Mouse (Mus musculus) kidney, postnatal 36 days (tissue): Measurements from ENCODE around the gene BC003965.
A peak's percentile ranks its signal among the peaks of the same experiment; 100 is the strongest.
"Not testable (repeated sequence)": the region's sequence is repeated elsewhere in the genome, so short reads cannot be mapped to it uniquely, and the experiment has no call there.

Experiments used
- DNase-seq, 2 experiments: peaks; one replicate each; pipeline ENCODE4 v3.0.0; 2021 to 2022; ENCODE audit warnings: mixed read lengths in 2 of 2

Gene BC003965

DNA sequence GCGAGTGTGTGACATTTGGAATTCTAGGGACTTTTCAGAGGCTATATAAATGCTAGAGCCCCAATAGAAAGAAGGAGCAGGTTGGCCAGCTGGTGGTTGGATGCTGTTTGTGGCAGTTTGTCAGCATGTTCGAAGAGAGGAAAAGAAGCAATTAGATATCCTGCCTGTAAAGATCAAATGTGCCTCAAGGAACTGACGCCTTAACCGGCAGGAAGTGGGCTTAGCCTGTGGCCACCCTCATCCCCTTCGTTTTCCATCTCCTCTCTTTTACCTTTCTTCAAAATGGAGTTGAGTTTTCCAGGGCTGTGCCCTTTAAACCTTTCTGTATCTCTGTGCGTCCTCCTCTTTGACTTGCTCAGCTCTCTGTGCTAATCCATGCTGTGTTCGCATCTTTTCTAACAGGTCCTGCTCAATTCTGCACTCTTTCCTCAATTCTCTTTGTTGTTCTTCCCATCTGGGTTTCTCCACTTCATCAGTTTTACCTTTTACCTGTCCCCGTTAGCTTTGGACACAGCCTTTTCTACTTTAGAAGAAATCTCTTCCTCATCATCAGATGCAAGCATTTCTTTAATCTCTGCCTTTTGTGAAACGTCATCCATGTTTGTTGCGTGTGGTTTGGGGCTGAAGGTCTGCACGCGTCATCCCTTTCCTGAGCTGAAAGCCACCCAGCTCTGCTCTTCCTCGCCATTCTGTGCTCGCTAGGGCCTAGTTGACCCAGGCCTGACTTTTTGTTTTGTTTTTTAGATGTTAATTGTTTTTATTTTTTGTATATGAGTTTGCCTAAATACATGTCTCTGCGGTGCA lies 35.3 kb downstream of the BC003965 start:
- DNase-seq: no peak

DNA sequence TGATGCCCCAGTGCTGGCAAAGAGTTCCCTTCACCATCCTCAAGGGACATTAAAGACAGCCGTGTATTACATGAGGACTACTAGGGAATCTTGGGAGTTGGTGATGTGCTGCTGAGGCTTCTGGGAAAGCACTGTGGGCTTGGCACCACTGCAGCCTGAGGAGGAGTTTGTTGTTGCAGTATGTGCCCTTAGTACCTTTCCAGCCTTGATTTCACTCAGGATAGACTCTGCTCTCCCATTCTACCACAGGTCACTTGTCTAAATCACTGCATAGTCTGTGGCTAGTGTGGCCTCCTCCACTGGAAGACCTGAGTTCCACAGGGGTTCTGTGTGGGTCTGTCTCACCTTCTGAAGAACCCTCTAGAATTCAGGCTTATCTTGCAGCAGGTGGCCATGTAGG lies 36.4 kb downstream of the BC003965 start:
- DNase-seq: peak in 1 of 2 experiments; percentile 47

DNA sequence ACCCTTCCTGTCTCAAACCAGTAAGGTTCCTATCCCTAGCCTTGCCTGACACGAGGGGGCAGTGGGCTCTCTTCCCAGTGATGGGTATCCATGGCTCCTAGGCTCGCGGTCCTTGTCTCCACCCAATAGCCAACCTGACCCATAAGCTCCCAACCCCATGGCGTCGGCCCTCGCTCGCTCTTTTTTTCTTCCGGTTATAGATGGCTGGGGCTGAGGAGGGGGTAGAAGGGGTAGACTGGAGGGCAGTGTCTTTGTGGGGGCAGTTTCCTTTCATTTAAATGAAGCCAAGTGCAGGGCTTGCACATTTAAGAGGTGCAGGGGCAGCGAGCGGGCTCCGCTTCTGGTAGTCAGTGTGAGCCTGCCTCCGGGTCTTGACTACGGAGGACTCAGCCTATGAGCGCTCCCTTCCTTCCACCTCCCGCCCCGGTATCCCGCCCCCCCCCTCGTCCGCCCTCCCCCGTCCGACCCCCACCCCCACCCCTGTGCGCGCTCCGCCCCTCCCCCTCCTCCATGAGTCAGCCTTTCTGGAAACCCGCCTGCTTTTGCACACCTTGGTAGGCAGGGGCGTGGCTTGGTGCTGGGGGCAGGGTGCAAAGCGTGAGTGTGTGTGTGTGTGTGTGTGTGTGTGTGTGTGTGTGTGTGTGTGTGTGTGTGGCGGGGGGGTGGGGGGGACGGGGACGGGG lies 37.6 kb downstream of the BC003965 start:
- peak; percentile 84 to 89 for DNase-seq

DNA sequence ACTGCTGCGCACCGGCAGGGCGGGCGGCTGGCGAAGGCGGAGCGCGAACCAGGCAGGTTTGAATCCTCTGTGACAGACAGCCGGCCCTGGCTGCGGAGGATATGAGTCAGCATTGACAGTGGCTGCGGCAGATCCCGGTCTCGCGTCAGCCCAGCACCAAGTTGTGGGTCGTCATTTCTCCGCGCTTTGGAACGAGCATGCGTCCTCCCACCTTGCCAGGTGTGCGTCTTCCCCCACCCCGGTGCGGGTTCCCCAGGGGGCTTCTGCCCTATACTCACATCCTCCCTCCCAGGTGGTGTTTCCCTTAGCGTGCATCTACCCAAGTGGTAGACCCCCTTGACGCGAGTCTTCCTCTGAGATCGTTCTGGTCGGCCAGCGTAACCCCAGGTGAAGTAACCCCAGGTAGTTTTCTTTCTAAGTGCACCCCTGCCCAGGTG lies 38.2 kb downstream of the BC003965 start:
- not testable (repeated sequence) for DNase-seq

DNA sequence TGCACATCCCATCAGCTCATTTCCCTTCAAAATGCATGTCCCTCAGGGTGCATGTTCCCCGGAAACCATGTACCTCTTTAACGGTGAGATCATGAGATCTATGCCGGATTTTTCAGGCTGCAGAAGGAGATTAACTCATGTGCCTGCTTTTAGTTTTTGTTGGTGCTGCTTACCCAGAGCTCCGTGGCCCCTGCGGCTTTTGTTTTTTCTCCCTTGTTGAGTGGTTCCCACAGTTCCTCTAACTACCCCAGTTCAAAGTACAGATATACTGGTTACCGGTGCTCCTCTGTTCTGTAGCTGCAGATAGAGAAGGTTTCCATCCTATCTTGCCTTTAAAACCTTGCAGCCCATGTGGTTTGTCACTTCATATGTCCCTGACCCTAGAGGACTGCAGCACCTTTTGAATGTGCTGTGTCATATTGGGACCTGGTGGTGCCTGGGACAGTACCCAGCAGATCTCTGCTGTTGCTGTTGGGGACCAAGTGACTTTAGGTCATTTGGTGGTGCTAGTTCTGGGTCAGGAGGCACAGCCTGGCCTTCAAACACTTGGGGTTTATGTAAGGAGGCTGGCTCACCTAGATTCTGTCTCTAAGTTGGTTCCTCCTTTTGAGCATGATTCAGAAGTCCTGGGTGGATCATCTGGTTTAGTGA lies 38.7 kb downstream of the BC003965 start:
- peak in 1 of 2 experiments; percentile 29 for DNase-seq

DNA sequence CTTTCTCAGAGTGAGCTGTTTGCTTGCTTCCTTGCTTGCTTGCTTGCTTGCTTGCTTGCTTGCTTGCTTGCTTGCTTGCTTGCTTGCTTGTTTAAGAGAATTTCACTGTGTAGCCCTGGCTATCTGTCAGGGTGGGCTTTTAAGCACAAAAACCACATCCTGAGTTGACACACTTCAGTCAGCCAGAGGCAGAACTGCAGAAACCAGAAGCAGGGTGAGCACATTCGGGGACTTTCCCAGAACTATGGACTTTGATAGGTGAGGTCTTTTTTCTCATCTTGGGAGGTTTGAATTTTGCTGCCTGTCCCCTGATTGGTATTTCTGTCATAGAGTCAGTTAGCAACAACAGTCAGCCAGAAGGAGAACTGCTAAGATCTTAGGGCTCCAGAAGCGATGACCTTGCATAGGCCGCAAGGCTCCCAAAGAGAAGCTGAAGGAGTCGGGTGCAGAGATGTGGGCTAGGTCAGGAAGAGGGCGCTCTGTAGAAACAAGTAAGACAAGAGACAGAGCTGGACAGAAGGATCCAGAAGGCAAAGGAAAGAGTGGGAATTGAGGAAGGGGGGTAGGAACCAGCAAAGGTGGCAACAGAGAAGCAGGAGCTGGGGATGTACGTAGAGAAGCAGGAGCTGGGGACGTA lies 40.4 kb downstream of the BC003965 start:
- no peak for DNase-seq

DNA sequence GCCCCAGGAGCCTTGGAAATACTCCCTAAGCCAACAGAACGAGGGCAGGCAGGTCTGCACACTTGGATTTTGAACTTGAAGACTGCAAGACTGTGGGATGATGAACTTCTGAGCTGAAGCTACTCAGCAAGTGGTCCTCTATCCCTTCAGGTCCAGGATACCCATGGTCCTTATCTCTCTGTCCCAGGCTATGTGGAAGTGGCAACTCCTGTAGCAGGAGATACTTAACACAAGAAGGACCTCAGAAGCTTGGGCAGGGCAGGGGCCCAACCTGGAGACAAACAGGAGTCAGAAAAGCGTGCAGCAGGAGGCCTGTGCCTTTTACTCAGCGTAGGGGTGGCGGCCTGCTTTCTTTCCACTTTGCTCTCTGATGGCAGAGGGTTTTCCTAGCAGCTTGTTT lies 41.3 kb downstream of the BC003965 start:
- no peak for DNase-seq

DNA sequence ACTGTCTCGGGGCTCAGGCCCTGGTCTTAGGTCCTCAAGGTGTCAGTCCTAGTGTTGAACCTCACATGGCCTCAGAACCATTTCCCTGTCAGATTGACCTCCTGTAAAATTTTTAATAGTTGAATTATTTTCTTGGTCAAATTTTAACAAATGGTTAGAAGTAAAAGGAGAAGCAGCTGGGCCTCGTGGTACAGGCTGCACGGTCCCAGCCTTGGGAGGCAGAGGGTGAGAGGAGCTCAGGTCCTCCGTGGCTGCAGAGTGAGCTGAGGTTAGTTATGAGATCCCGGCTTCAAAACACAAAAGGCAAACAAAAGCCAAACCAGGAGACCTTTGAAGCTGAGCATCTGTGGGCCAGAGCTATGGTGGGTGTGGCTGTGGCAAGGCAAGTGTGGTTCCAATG lies 43.6 kb downstream of the BC003965 start:
- DNase-seq: peak in 1 of 2 experiments; percentile 69

DNA sequence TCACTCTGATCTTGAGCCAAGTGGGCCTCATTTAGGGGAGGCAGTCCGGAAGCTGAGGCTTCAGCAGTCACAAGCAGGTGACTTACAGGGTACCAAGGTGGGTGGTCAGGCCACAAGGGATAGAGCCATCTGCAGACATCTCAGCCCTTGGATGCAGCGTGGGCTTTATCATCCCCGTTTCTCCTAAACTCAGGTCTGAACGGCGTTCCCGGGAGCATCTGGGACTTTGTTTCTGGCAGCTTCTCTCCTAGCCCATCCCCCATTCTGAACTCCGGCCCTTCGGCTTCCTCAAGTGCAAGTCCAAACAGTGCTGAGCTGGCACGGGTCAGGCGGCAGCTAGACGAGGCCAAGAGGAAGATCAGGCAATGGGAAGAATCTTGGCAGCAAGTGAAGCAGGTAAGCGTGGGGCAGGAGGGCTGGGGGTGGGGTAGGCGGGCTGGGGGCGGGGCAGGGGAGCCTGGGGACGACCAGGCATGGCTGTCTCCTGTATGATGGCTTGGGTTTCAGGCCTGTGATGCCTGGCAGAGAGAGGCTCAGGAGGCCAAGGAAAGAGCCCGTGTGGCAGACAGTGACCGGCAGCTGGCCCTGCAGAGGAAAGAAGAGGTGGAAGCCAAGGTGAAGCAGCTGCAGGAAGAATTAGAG lies 45.8 kb downstream of the BC003965 start:
- DNase-seq: peak in 1 of 2 experiments; percentile 51

DNA sequence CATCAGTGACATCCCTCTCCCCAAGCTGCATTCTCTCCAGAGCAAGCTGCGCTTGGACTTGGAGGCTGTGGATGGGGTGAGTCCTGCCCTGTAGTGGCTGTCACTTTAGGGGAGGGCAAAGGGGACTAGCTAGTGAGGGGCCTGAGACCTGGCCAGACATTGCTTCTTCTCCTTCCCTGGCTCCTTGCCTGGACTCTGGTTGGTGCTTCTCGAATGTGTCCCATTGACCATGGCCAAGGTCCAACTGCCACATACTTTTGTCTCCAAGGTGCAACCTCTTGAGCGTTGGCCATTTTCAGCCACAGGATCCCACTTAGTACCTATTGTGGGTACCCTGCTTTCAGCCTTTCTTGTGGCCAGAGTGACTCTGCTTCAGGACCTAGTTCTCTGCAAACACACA lies 46.3 kb downstream of the BC003965 start:
- DNase-seq: peak; percentile 81

DNA sequence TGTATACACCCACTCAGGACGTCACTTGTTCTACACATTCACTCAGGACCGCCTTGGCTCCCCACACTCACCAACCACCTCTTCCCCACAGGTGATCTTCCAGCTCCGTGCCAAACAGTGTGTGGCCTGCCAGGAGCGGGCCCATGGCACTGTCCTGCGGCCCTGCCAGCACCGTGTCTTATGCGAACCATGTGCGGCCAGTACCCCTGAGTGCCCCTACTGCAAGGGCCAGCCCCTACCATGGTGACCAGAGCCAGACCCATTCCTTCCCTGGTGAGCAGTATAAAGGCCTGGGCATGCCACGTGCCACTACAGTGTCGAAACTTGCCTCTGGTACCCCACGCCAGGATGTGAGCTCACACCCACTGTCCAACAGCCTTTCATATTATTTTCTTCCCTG lies 47.3 kb downstream of the BC003965 start:
- DNase-seq: not testable (repeated sequence)

DNA sequence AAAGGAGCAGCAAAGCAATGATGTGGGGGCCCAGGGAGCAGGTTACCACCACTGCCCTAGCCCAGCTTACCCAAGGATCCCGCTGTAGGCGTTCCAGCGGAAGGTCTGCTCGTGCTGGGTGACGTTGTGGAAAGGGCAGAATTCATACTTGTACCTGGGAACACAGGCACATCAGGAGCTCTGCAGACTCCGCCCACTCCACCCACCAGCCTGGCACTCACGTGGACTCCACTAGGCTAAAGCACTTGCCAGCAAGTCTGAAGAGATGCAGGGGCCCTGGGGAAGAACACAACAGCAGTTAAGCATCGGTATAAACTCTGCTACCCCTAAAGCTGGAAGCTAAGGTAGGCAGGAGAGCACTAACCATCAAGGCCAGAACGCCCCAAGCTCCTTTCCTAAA lies 51.3 kb downstream of the BC003965 start:
- peak in 1 of 2 experiments; percentile 36 for DNase-seq
